Mouse (Mus musculus): ENCODE results near the gene Trex1. TPM values are rescaled to one million over a fixed set of nuclear protein-coding genes. Genes with fewer than 3 reads are reported as not detected.

Trex1 gene
- total and polyA plus RNA-seq, 2 experiments from 2014 or later: 20.3 to 25.3 TPM

- Histone ChIP-seq H3K4me2 (ENCODE audit: low read depth) (no peak overlapping the region), H3K9ac (no peak overlapping the region), H3K9me3 (ENCODE audit: low read length) (no peaks in the 10 kb centered on the region), H3K4me3 (ENCODE audit: low read depth, low read length) (no peak overlapping the region), H3K27ac (ENCODE audit: low read depth, low read length) (no peak overlapping the region), H3K27me3 (ENCODE audit: insufficient read depth, low read length) (no peaks in the 10 kb centered on the region), H3K36me3 (ENCODE audit: insufficient read depth) (peaks cover 49% of the 10 kb centered on the region), H3K4me1 (ENCODE audit: insufficient read depth) (no peaks in the 10 kb centered on the region)
- no peak for DNase-seq
- no peak for ATAC-seq
- WGBS: 73% methylated on average over 9 of the region's 10 CpGs
- no peak for TF ChIP-seq CTCF (IDR thresholded peaks at IDR 0.05; ENCODE audit: low read depth)
These were observed 50.4 kb downstream of the Trex1 start for GRCm38 (mm10) chr9:109008994-109009635.

GRCm38 (mm10) chr9:109008081-109008480 lies 51.5 kb downstream of the Trex1 start:
- no peak for TF ChIP-seq CTCF (IDR thresholded peaks at IDR 0.05; ENCODE audit: low read depth)
- Histone ChIP-seq H3K9ac (no peak overlapping the region), H3K4me2 (ENCODE audit: low read depth) (no peak overlapping the region), H3K4me1 (ENCODE audit: insufficient read depth) (no peaks in the 10 kb centered on the region), H3K27ac (ENCODE audit: low read depth, low read length) (no peak overlapping the region), H3K9me3 (ENCODE audit: low read length) (no peaks in the 10 kb centered on the region), H3K36me3 (ENCODE audit: insufficient read depth) (peaks cover 45% of the 10 kb centered on the region), H3K27me3 (ENCODE audit: insufficient read depth, low read length) (no peaks in the 10 kb centered on the region), H3K4me3 (ENCODE audit: low read depth, low read length) (no peak overlapping the region)
- DNase-seq (no peak), ATAC-seq (no peak)
- 86% methylated on average over 9 of the region's 9 CpGs for WGBS

Other genes starting within 250 kb of the Trex1 start
- gene Celsr3, start 233.4 kb downstream of the Trex1 start, total RNA-seq (2014; rRNA removed): 43.0 and 52.2 TPM in 2 replicates
- 3.9 and 6.8 TPM in 2 replicates for gene Celsr3, start 233.4 kb downstream of the Trex1 start, polyA plus RNA-seq (2015; fragmentation: Nextera tagmentation; extraction: Ambion mirVana)
- 19.4 and 29.6 TPM in 2 replicates for gene Slc26a6, start 206.5 kb downstream of the Trex1 start, total RNA-seq (2014; rRNA removed)
- gene Slc26a6, start 206.5 kb downstream of the Trex1 start, polyA plus RNA-seq (2015; fragmentation: Nextera tagmentation; extraction: Ambion mirVana): 15.9 and 18.0 TPM in 2 replicates
- 0.23 and 0.24 TPM in 2 replicates for gene Tmem89, start 145.1 kb downstream of the Trex1 start, total RNA-seq (2014; rRNA removed)
- 0.20 and 0.33 TPM in 2 replicates for gene Tmem89, start 145.1 kb downstream of the Trex1 start, polyA plus RNA-seq (2015; fragmentation: Nextera tagmentation; extraction: Ambion mirVana)
- 327 and 365 TPM in 2 replicates for gene Uqcrc1, start 123.1 kb downstream of the Trex1 start, total RNA-seq (2014; rRNA removed)
- 482 and 490 TPM in 2 replicates for gene Uqcrc1, start 123.1 kb downstream of the Trex1 start, polyA plus RNA-seq (2015; fragmentation: Nextera tagmentation; extraction: Ambion mirVana)
- 2.7 and 5.4 TPM in 2 replicates for gene Col7a1, start 106.1 kb downstream of the Trex1 start, total RNA-seq (2014; rRNA removed)
- gene Col7a1, start 106.1 kb downstream of the Trex1 start, polyA plus RNA-seq (2015; fragmentation: Nextera tagmentation; extraction: Ambion mirVana): 1.3 and 1.6 TPM in 2 replicates
- gene Ucn2, start 73.7 kb downstream of the Trex1 start, total RNA-seq (2014; rRNA removed): 0.23 TPM in 1 of 2 replicates, not detected in the other
- not detected in 2 replicates for gene Ucn2, start 73.7 kb downstream of the Trex1 start, polyA plus RNA-seq (2015; fragmentation: Nextera tagmentation; extraction: Ambion mirVana)
- gene Pfkfb4, start 68.0 kb downstream of the Trex1 start, total RNA-seq (2014; rRNA removed): 27.1 and 46.4 TPM in 2 replicates
- 16.6 and 21.7 TPM in 2 replicates for gene Pfkfb4, start 68.0 kb downstream of the Trex1 start, polyA plus RNA-seq (2015; fragmentation: Nextera tagmentation; extraction: Ambion mirVana)
- 66.2 and 68.4 TPM in 2 replicates for gene Shisa5, start 21.2 kb downstream of the Trex1 start, total RNA-seq (2014; rRNA removed)
- gene Shisa5, start 21.2 kb downstream of the Trex1 start, polyA plus RNA-seq (2015; fragmentation: Nextera tagmentation; extraction: Ambion mirVana): 75.9 and 77.3 TPM in 2 replicates
- 45.2 and 46.1 TPM in 2 replicates for gene Atrip, start 14.4 kb upstream of the Trex1 start, total RNA-seq (2014; rRNA removed)
- 34.6 and 34.8 TPM in 2 replicates for gene Atrip, start 14.4 kb upstream of the Trex1 start, polyA plus RNA-seq (2015; fragmentation: Nextera tagmentation; extraction: Ambion mirVana)
- 12.2 and 12.9 TPM in 2 replicates for gene Ccdc51, start 22.8 kb upstream of the Trex1 start, total RNA-seq (2014; rRNA removed)
- 6.4 and 7.2 TPM in 2 replicates for gene Ccdc51, start 22.8 kb upstream of the Trex1 start, polyA plus RNA-seq (2015; fragmentation: Nextera tagmentation; extraction: Ambion mirVana)
- gene Tma7, start 22.9 kb upstream of the Trex1 start, total RNA-seq (2014; rRNA removed): 177 and 216 TPM in 2 replicates
- 695 and 816 TPM in 2 replicates for gene Tma7, start 22.9 kb upstream of the Trex1 start, polyA plus RNA-seq (2015; fragmentation: Nextera tagmentation; extraction: Ambion mirVana)
- 56.3 and 78.2 TPM in 2 replicates for gene Plxnb1, start 35.7 kb upstream of the Trex1 start, total RNA-seq (2014; rRNA removed)
- 7.3 and 10.2 TPM in 2 replicates for gene Plxnb1, start 35.7 kb upstream of the Trex1 start, polyA plus RNA-seq (2015; fragmentation: Nextera tagmentation; extraction: Ambion mirVana)
- gene Fbxw21, start 102.3 kb upstream of the Trex1 start, total RNA-seq (2014; rRNA removed): not detected in 2 replicates
- not detected in 2 replicates for gene Fbxw21, start 102.3 kb upstream of the Trex1 start, polyA plus RNA-seq (2015; fragmentation: Nextera tagmentation; extraction: Ambion mirVana)
- gene Fbxw13, start 136.2 kb upstream of the Trex1 start, total RNA-seq (2014; rRNA removed): 0.24 TPM in 1 of 2 replicates, not detected in the other
- 0.19 and 0.24 TPM in 2 replicates for gene Fbxw13, start 136.2 kb upstream of the Trex1 start, polyA plus RNA-seq (2015; fragmentation: Nextera tagmentation; extraction: Ambion mirVana)
- not detected in 2 replicates for gene Fbxw20, start 175.0 kb upstream of the Trex1 start, total RNA-seq (2014; rRNA removed)
- gene Fbxw20, start 175.0 kb upstream of the Trex1 start, polyA plus RNA-seq (2015; fragmentation: Nextera tagmentation; extraction: Ambion mirVana): not detected in 2 replicates
- not detected in 2 replicates for gene Fbxw14, start 227.9 kb upstream of the Trex1 start, total RNA-seq (2014; rRNA removed)
- not detected in 2 replicates for gene Fbxw14, start 227.9 kb upstream of the Trex1 start, polyA plus RNA-seq (2015; fragmentation: Nextera tagmentation; extraction: Ambion mirVana)